Comparison of ENCODE assay signal across 1 mouse cellular context in the genomic region with DNA sequence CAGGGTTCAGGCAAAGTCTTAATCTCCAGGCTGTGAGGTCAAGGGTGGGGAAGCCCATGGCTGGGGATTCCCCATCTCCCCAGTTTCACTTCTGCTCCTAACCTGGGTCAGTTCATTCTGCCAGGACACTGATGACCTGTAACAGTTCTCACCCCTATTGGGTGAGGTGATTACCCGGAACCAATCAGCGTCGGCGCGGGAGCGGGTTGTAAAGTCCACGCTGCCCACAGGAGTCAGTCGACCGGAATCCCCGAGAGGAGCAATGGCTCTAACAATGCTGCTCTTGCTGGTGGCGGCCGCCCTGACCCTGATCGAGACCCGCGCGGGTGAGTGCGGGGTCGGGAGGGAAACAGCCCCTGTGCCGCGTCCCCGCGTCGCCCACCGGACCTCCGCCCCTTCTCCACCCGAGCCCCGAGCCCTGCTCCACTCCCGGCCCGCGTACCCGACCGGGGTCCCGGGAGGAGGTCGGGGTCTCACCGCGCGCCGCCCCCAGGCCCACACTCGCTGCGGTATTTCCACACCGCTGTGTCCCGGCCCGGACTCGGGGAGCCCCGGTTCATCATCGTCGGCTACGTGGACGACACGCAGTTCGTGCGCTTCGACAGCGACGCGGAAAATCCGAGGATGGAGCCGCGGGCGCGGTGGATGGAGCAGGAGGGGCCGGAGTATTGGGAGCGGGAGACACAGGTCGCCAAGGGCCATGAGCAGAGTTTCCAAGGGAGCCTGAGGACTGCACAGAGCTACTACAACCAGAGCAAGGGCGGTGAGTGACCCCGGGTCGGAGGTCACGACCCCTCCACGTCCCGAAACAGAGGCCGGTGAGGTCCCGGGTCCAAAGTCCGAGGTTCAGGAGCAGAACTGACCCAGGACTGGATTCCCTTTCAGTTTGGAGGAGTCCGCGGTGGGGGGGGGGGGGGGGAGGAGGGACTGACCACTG.
TF ChIP-seq lines count a peak whose summit lies in the region.

No protein-coding gene starts in this region.

TF ChIP-seq in CH12.LX, 34 proteins besides CTCF, POLR2A, EP300 and RAD21:
- TF ChIP-seq TCF12 (IDR thresholded peaks at IDR 0.05; ENCODE audit: low read depth, low read length), result 0 out of 2 replicates have a peak, but pooled peaks have one; percentile 14
